Mouse (Mus musculus): ENCODE measurements at regions not wholly inside any gene's neighbourhood (a gene's known extent, or its start where the extent isn't known, plus 50 kb on each side); places are given as distances from the start of the nearest gene placed in this dataset.
A peak's percentile ranks its signal among the peaks of the same experiment; 100 is the strongest.

GRCm38 (mm10) chr11:27833736-27834135 is 505.9 kb downstream of the Gm6685 start:
- no peak for DNase-seq (ENCODE audit: inconsistent age in 2 of 2, low spot score in 1 of 2)

GRCm38 (mm10) chr11:27799826-27800620 is 539.6 kb downstream of the Gm6685 start:
- DNase-seq (ENCODE audit: inconsistent age in 2 of 2, low spot score in 1 of 2) = no peak

GRCm38 (mm10) chr11:27753913-27754218 is 585.8 kb downstream of the Gm6685 start:
- no peak for DNase-seq (ENCODE audit: inconsistent age in 2 of 2, low spot score in 1 of 2)

GRCm38 (mm10) chr11:27753212-27753912 is 586.3 kb downstream of the Gm6685 start:
- DNase-seq (ENCODE audit: inconsistent age in 2 of 2, low spot score in 1 of 2) = peak; percentile 21 to 69

- DNase-seq (ENCODE audit: inconsistent age in 2 of 2, low spot score in 1 of 2) = no peak
Measured at GRCm38 (mm10) chr11:27726109-27726508, 613.6 kb downstream of the Gm6685 start.

GRCm38 (mm10) chr11:27721346-27721745 is 618.3 kb downstream of the Gm6685 start:
- no peak for DNase-seq (ENCODE audit: inconsistent age in 2 of 2, low spot score in 1 of 2)

GRCm38 (mm10) chr11:27672436-27672835 is 667.2 kb downstream of the Gm6685 start:
- DNase-seq (ENCODE audit: inconsistent age in 2 of 2, low spot score in 1 of 2) = no peak

Measured in adrenal gland, adult (tissue).